Mouse (Mus musculus) cortical plate, adult 2 months (tissue): ENCODE measurements around the gene Ttc28.

ENCODE experiments used
- CTCF ChIP-seq: fragments of 200-500 bp; IDR thresholded peaks from 2 replicates; pipeline ENCODE4 v1.5.1; 2011; ENCODE audit warnings: mild to moderate bottlenecking, control low read depth, low read length; ENCODE audit not compliant: insufficient read depth; ENCODE audit errors: extremely low read depth
- POLR2A ChIP-seq: fragments of 200-500 bp; IDR thresholded peaks from 2 replicates; pipeline ENCODE4 v1.6.1; 2011; ENCODE audit warnings: mild to moderate bottlenecking, low read length, control low read depth; ENCODE audit not compliant: insufficient read depth; ENCODE audit errors: extremely low read depth

DNA sequence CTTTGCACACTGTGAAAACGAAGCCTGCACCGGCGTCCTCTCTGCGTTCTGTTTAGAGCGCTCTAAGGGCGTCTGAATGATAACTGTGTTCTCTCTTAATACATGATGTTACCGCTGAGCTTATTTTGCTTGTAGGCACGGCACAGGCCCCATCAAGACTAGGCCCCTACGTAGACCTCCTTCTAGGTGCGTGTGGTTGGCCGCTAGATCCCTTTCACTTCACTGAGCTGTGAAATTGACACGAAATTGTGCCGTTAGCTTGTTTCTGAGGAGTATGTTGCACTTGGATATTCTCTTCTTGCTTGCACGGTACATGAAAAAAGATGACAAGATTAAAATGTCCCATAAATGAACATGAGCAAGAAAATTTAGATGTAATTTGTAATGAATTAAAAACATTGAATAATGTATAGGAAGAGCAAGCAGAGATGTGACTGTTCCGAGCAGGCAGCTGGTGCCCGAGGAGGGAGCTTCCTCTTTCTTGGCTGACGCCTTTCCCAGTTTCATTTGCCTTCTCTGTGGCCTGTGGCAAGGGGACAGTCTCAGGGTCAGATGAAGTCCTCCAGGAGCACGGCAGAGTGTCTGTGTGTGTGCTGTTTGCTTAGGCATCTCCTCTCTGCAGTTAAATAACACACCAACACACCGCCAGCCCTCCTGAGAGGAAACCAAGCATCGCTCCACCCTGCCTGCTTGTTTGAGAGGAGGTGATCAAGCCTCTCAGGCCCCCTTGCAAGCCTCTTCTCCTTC lies 261.7 kb downstream of the Ttc28 start:
- TF ChIP-seq POLR2A, result no peak
- no peak for TF ChIP-seq CTCF
